18 mouse cellular contexts compared by ENCODE assay signal in the genomic region with DNA sequence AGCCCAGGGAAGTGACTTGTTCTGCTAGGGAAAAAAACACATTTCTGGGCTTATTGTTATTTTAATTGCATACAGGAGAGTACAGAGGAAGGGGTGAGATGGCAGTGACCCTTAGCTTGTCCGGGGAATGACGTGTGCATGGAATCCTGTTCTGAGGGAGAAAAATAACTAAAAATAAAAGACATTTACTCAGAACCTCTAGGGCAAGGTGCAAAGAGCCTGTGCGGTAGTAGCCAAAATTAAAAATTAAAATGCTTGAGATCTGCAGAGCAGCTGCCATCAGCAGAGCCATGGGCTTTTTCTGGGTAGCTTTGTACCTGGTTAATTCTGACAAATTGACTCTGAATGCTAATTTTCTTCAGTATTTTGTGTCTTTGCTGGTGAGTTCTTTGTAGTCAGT.
A peak's percentile ranks its signal among the peaks of the same experiment; 100 is the strongest.
DNase-seq lines count a peak whose midpoint lies in the region; ATAC-seq lines count a peak whose summit lies in the region.
"Had no signal": no experiment of that assay in that cellular context is flagged by ENCODE, and none has a peak within 500 bp of the region (broad histone marks: within the 10 kb centered on the region; RNA-seq: fewer than 3 reads in every experiment).

No protein-coding gene starts in this region.

- ATAC-seq in hindbrain, embryonic 11.5 days (ENCODE audit: low FRiP score), result peak; percentile 50; the same call in 1 of the 2 replicates
- ATAC-seq in hindbrain, embryonic 16.5 days, result no peak
- no peak for ATAC-seq in neural tube, embryonic 13.5 days (ENCODE audit: low read depth)
- ATAC-seq: forebrain, embryonic 13.5 days had no signal

- no peaks in the 10 kb centered on the region for H3K36me3 ChIP-seq in hindbrain, embryonic 11.5 days (ENCODE audit: control insufficient read depth, insufficient read depth, low read length)
- H3K36me3 ChIP-seq in hindbrain, embryonic 16.5 days (ENCODE audit: control insufficient read depth, insufficient read depth, low read length), result no peaks in the 10 kb centered on the region
- H3K36me3 ChIP-seq in neural tube, embryonic 13.5 days, result no peaks in the 10 kb centered on the region
- H3K36me3 ChIP-seq: neural tube, embryonic 15.5 days; stomach, embryonic 15.5 days had no signal

- DNase-seq in hindbrain, embryonic 11.5 days (ENCODE audit: low spot score), result peak; percentile 1
- DNase-seq in kidney, adult 8-10 months, result peak; percentile 9 to 10
- no peak for DNase-seq in kidney, postnatal 25 days
- no peak for DNase-seq in neural tube, embryonic 10.5 days (ENCODE audit: extremely low spot score, low spot score)
- no peak for DNase-seq in testis, postnatal 10 days (ENCODE audit: low spot score)
- DNase-seq: adrenal gland, postnatal 36 days; cerebellum, adult 9-10 months; gastrocnemius, adult 2 months; heart, postnatal 36 days; thymus, adult 18-20 months; thymus, postnatal 36 days had no signal

- no peak overlapping the region for H3K4me2 ChIP-seq in hindbrain, embryonic 11.5 days (replicated peaks; ENCODE audit: low read depth, low read length)
- H3K4me2 ChIP-seq in hindbrain, embryonic 16.5 days (ENCODE audit: low read length), result no peak overlapping the region
- H3K4me2 ChIP-seq in neural tube, embryonic 13.5 days, result no peak overlapping the region
- H3K4me2 ChIP-seq: forebrain, embryonic 13.5 days; neural tube, embryonic 15.5 days; stomach, embryonic 15.5 days had no signal

- H3K27me3 ChIP-seq in hindbrain, embryonic 11.5 days (ENCODE audit: control insufficient read depth, insufficient read depth, low read length), result no peaks in the 10 kb centered on the region
- no peaks in the 10 kb centered on the region for H3K27me3 ChIP-seq in hindbrain, embryonic 16.5 days (replicated peaks; ENCODE audit: control insufficient read depth, insufficient read depth, low read length)
- H3K27me3 ChIP-seq in neural tube, embryonic 13.5 days, result no peaks in the 10 kb centered on the region
- H3K27me3 ChIP-seq: forebrain, embryonic 13.5 days; neural tube, embryonic 15.5 days; stomach, embryonic 15.5 days had no signal

- H3K9me3 ChIP-seq in hindbrain, embryonic 11.5 days (ENCODE audit: control insufficient read depth, low read length), result no peaks in the 10 kb centered on the region
- H3K9me3 ChIP-seq in hindbrain, embryonic 16.5 days (ENCODE audit: control insufficient read depth, low read length), result no peaks in the 10 kb centered on the region
- no peaks in the 10 kb centered on the region for H3K9me3 ChIP-seq in neural tube, embryonic 13.5 days
- H3K9me3 ChIP-seq: forebrain, embryonic 13.5 days; neural tube, embryonic 15.5 days; stomach, embryonic 15.5 days had no signal

- 0 out of 2 replicates have a peak overlapping the region, but pooled peaks have one; percentile 17 for H3K27ac ChIP-seq in hindbrain, embryonic 11.5 days (ENCODE audit: low read depth, low read length)
- no peak overlapping the region for H3K27ac ChIP-seq in hindbrain, embryonic 16.5 days (ENCODE audit: low read depth, low read length)
- H3K27ac ChIP-seq in neural tube, embryonic 13.5 days (replicated peaks), result 0 out of 2 replicates have a peak overlapping the region, but pooled peaks have one; percentile 15
- H3K27ac ChIP-seq: forebrain, embryonic 13.5 days; gastrocnemius, adult 2 months; macrophage; neural tube, embryonic 15.5 days; stomach, embryonic 15.5 days had no signal

- WGBS in hindbrain, embryonic 11.5 days, result 42% methylated on average over 3 of the region's 3 CpGs
- 40% methylated on average over 3 of the region's 3 CpGs for WGBS in hindbrain, embryonic 16.5 days
- 38% methylated on average over 3 of the region's 3 CpGs for WGBS in neural tube, embryonic 13.5 days

- H3K9ac ChIP-seq in hindbrain, embryonic 11.5 days (ENCODE audit: low read depth, low read length), result no peak overlapping the region
- H3K9ac ChIP-seq in hindbrain, embryonic 16.5 days (ENCODE audit: low read depth, low read length), result no peak overlapping the region
- H3K9ac ChIP-seq in neural tube, embryonic 13.5 days, result no peak overlapping the region
- H3K9ac ChIP-seq: forebrain, embryonic 13.5 days; neural tube, embryonic 15.5 days; stomach, embryonic 15.5 days had no signal

- no peak overlapping the region for H3K4me3 ChIP-seq in hindbrain, embryonic 11.5 days (ENCODE audit: low read depth, low read length)
- no peak overlapping the region for H3K4me3 ChIP-seq in hindbrain, embryonic 16.5 days (ENCODE audit: low read length)
- H3K4me3 ChIP-seq in neural tube, embryonic 13.5 days, result no peak overlapping the region
- H3K4me3 ChIP-seq: forebrain, embryonic 13.5 days; gastrocnemius, adult 2 months; myocyte; neural tube, embryonic 15.5 days; stomach, embryonic 15.5 days had no signal

- no peaks in the 10 kb centered on the region for H3K4me1 ChIP-seq in hindbrain, embryonic 11.5 days (replicated peaks; ENCODE audit: control insufficient read depth, insufficient read depth, low read length)
- no peaks in the 10 kb centered on the region for H3K4me1 ChIP-seq in hindbrain, embryonic 16.5 days (ENCODE audit: control insufficient read depth, insufficient read depth, low read depth, low read length)
- peaks cover 13% of the 10 kb centered on the region for H3K4me1 ChIP-seq in neural tube, embryonic 13.5 days (replicated peaks)
- H3K4me1 ChIP-seq: forebrain, embryonic 13.5 days; neural tube, embryonic 15.5 days; stomach, embryonic 15.5 days had no signal

Comparison
In these comparisons a context has a peak if more than half of its experiments do, and no peak if none do; other contexts are left out.
1. DNase-seq: peak in hindbrain, embryonic 11.5 days (single experiment) and kidney, adult 8-10 months (2 of 2); none in kidney, postnatal 25 days (0 of 2), neural tube, embryonic 10.5 days (single experiment) and testis, postnatal 10 days (single experiment).